Mouse (Mus musculus) lung, postnatal 0 days (tissue): ENCODE measurements around the gene Sgtb.

Experiments used
- CTCF ChIP-seq: IDR thresholded peaks from 2 replicates; pipeline ENCODE4 v1.5.1; 2016; ENCODE audit warnings: antibody characterized with exemption, mild to moderate bottlenecking
- EP300 ChIP-seq: IDR thresholded peaks from 2 replicates; pipeline ENCODE4 v1.6.1; 2016; ENCODE audit warnings: antibody characterized with exemption, mild to moderate bottlenecking, control low read depth

- no peak for TF ChIP-seq CTCF
- TF ChIP-seq EP300, result no peak
These were observed 67.3 kb downstream of the Sgtb start for GRCm38 (mm10) chr13:104176874-104177273.
